Mouse (Mus musculus) limb, embryonic 15.5 days (tissue): ENCODE results near the gene Rptor. TPM values are rescaled to one million over a fixed set of nuclear protein-coding genes. Genes with fewer than 3 reads are reported as not detected.
A peak's percentile ranks its signal among the peaks of the same experiment; 100 is the strongest.

Experiments used
- ATAC-seq: fragments of 200-750 bp; cut with Nextera tagmentation; 2 replicates; pipeline ENCODE4 v1.8.0; 2017; ENCODE audit warnings: low read depth, moderate TSS enrichment; ENCODE audit not compliant: insufficient number of reproducible peaks, low FRiP score, low TSS enrichment
- H3K27ac ChIP-seq: fragments of 300-500 bp; sonication (generic); 2 replicates; pipeline ENCODE4 v1.5.1; 2015; ENCODE audit warnings: moderate library complexity, mild to moderate bottlenecking, inconsistent platforms
- H3K27me3 ChIP-seq: fragments of 300-500 bp; sonication (generic); 2 replicates; pipeline ENCODE4 v1.6.1; 2015; ENCODE audit warnings: inconsistent platforms
- H3K36me3 ChIP-seq: fragments of 300-500 bp; sonication (generic); 2 replicates; pipeline ENCODE4 v1.6.1; 2015; ENCODE audit warnings: inconsistent platforms
- H3K4me1 ChIP-seq: fragments of 300-500 bp; sonication (generic); 2 replicates; pipeline ENCODE4 v1.6.1; 2015; ENCODE audit warnings: inconsistent platforms
- H3K4me2 ChIP-seq: fragments of 300-500 bp; sonication (generic); 2 replicates; pipeline ENCODE4 v1.6.1; 2015; ENCODE audit warnings: mild to moderate bottlenecking, inconsistent platforms
- H3K4me3 ChIP-seq: fragments of 300-500 bp; sonication (generic); 2 replicates; pipeline ENCODE4 v1.5.1; 2015; ENCODE audit warnings: mild to moderate bottlenecking, inconsistent platforms
- H3K9ac ChIP-seq: fragments of 300-500 bp; sonication (generic); 2 replicates; pipeline ENCODE4 v1.6.1; 2015; ENCODE audit warnings: inconsistent platforms
- H3K9me3 ChIP-seq: fragments of 300-500 bp; sonication (generic); 2 replicates; pipeline ENCODE4 v1.6.1; 2016; ENCODE audit warnings: inconsistent platforms
- whole genome bisulfite sequencing: fragments of 180-500 bp; shearing (Covaris S2); methylation state at CpG from one replicate; pipeline ENCODE4 v1.1.7; 2015; 5-methylcytosine and 5-hydroxymethylcytosine counted together
- polyA plus RNA-seq: library from polyadenylated mRNA; unstranded; fragments of >200 nt; fragmentation: Nextera tagmentation; extraction: Ambion mirVana; gene quantifications from 2 replicates; pipeline ENCODE4 v1.2.1, GENCODE M21; 2015

The Rptor gene
- polyA plus RNA-seq, 1 experiment from 2014 or later: 9.0 TPM

DNA sequence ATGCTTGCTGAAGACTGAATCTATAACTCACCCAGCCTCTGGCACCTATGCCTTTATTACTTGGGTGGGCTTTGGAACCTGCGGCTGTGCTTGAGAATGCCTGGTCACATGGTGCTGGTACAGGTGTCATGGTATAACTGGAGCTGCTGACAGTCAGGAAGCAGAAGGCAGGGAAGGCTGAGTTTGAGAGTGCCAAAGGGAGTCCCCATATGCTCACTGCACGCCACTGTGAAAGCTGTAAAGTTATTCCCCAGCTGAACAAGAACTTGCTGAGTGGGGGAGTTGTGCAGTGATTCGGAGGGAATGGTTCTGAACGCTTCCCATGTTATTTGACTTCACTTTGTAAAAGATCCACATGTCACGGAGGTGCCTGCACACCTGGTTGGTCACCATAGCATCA is 75.7 kb downstream of the Rptor start:
- Histone ChIP-seq H3K9ac (no peak overlapping the region), H3K36me3 (0 out of 2 replicates have a peak, but pooled peaks cover 2% of the 10 kb centered on the region), H3K4me1 (peaks cover 26% of the 10 kb centered on the region; the same call in 1 of the 2 replicates), H3K27me3 (no peaks in the 10 kb centered on the region), H3K27ac (no peak overlapping the region), H3K9me3 (no peaks in the 10 kb centered on the region), H3K4me2 (no peak overlapping the region), H3K4me3 (no peak overlapping the region)
- no peak for ATAC-seq
- WGBS: 71% methylated on average over 5 of the region's 5 CpGs

GRCm38 (mm10) chr11:119680735-119681134 is 78.0 kb downstream of the Rptor start:
- no peak overlapping the region for H3K9ac ChIP-seq
- peaks cover 32% of the 10 kb centered on the region for H3K4me1 ChIP-seq
- H3K36me3 ChIP-seq: no peaks in the 10 kb centered on the region
- H3K4me2 ChIP-seq: no peak overlapping the region
- WGBS: 76% methylated on average over 2 of the region's 2 CpGs
- no peaks in the 10 kb centered on the region for H3K9me3 ChIP-seq
- H3K27me3 ChIP-seq: no peaks in the 10 kb centered on the region
- no peak overlapping the region for H3K27ac ChIP-seq
- no peak overlapping the region for H3K4me3 ChIP-seq
- ATAC-seq: no peak

DNA sequence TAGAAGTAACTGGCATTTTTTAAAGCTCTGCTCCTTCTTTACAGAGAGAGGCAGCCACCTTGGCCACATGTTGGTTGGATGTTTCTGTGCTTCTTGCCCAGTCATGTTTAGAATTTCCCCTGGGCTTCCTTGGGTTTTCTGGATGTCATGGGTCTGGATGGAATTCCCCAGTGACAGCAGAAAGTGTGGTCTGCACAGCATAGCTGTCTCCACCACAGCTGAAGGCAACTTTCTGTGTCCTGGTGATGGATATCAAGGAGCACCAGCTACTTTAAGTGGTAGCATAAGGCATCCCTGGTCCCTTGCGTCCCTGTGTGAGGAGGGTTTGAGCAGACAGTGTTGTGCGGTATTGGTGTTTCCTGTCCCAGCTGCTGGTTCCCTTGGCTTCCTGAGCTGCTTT is 79.6 kb downstream of the Rptor start:
- H3K4me2 ChIP-seq: no peak overlapping the region
- no peak overlapping the region for H3K4me3 ChIP-seq
- H3K27me3 ChIP-seq: no peaks in the 10 kb centered on the region
- H3K9ac ChIP-seq: no peak overlapping the region
- peaks cover 28% of the 10 kb centered on the region for H3K4me1 ChIP-seq
- no peak overlapping the region for H3K27ac ChIP-seq
- no peaks in the 10 kb centered on the region for H3K9me3 ChIP-seq
- 80% methylated on average over 2 of the region's 2 CpGs for WGBS
- no peak for ATAC-seq
- H3K36me3 ChIP-seq: no peaks in the 10 kb centered on the region

GRCm38 (mm10) chr11:119683796-119684195 is 81.1 kb downstream of the Rptor start:
- H3K27ac ChIP-seq: no peak overlapping the region
- H3K4me1 ChIP-seq: peaks cover 28% of the 10 kb centered on the region
- H3K9ac ChIP-seq: no peak overlapping the region
- no peak for ATAC-seq
- WGBS: 55% methylated on average over 2 of the region's 2 CpGs
- no peaks in the 10 kb centered on the region for H3K9me3 ChIP-seq
- no peak overlapping the region for H3K4me3 ChIP-seq
- H3K36me3 ChIP-seq: 0 out of 2 replicates have a peak, but pooled peaks cover 3% of the 10 kb centered on the region
- H3K27me3 ChIP-seq: no peaks in the 10 kb centered on the region
- no peak overlapping the region for H3K4me2 ChIP-seq

DNA sequence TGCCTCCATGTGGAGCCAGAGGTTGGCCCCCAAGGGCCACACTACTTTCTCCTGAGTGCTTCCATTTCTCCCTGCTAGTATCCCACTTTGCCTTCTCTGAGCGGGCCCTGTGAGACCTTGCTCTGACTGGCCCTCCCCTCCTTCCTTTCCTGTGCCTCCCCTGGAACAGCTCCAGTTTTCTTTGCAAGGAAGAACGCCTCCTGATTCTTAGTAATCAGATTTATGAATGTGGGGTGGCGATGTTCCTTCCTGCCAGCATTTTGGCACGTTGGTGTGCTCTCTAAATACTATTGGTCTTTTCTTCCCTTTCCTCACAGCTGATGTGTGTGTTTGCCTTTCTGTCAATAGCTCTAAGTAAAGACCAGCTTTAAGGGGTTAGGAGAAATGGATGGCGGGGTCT is 82.8 kb downstream of the Rptor start:
- ATAC-seq: no peak
- no peaks in the 10 kb centered on the region for H3K9me3 ChIP-seq
- H3K36me3 ChIP-seq: 0 out of 2 replicates have a peak, but pooled peaks cover 3% of the 10 kb centered on the region
- WGBS: 30% methylated on average over 5 of the region's 5 CpGs
- H3K27ac ChIP-seq: peak overlapping the region; percentile 17; the same call in 1 of the 2 replicates
- no peak overlapping the region for H3K9ac ChIP-seq
- peaks cover 28% of the 10 kb centered on the region for H3K4me1 ChIP-seq
- no peak overlapping the region for H3K4me3 ChIP-seq
- no peaks in the 10 kb centered on the region for H3K27me3 ChIP-seq
- no peak overlapping the region for H3K4me2 ChIP-seq

DNA sequence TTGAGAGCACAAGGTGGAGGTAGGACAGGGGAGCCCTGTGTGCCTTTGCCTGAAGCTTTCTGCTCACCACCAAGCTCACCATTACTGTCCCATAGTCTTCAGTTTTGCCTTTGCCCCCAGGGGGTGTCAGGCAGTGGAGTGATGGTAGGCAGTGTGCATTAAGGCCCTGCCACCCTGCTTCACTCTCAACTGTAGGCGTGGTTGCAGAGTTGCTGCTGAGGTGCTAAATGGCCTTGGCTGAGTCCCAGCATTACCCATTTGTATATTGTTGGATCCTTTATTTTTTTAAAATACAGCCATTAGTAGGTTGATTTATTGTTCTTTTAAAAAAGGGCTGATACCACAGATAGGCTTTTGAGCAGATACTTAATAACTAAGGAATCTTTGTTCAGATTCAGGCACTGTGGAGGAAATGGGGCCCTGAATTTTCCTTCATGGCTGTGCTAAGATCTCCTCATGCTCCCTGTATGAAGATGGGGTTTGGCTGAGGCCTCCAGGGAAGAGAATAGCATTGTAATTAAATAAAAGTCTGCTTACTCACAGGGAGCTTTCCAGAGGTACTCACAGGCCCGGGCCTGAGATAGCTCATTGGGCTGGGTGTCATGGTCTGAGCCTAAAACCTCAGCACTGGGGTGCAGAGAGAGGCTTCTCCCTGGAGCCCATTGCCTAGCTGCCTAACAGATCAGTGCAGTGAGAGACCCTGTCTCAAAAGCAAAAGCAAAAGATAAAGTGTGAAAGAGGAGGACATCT is 83.4 kb downstream of the Rptor start:
- ATAC-seq: no peak
- H3K27ac ChIP-seq: peak overlapping the region; percentile 17; the same call in 1 of the 2 replicates
- H3K4me2 ChIP-seq: no peak overlapping the region
- no peaks in the 10 kb centered on the region for H3K9me3 ChIP-seq
- no peak overlapping the region for H3K9ac ChIP-seq
- WGBS: 61% methylated on average over 2 of the region's 2 CpGs
- H3K4me1 ChIP-seq: peaks cover 24% of the 10 kb centered on the region
- H3K36me3 ChIP-seq: 0 out of 2 replicates have a peak, but pooled peaks cover 3% of the 10 kb centered on the region
- H3K27me3 ChIP-seq: no peaks in the 10 kb centered on the region
- no peak overlapping the region for H3K4me3 ChIP-seq

DNA sequence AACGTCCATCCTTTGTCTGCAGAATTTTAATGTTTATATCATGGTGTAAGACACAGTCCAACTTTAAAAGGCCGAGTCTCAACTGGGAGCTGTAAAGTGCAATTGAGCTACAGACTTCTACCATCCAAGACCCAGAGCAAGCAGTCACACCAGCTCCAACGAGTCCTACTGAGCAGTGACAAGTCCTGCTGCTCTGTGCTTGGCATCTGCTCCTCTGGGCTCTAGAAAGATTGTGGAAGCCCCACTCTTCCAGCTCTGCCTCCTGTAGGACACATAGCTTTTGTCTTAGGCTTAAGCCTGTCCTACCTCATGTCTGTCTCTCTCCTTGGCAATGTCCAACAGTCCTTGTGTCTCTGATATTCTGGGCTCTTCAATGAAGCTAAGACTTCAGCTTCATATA is 84.6 kb downstream of the Rptor start:
- H3K9me3 ChIP-seq: no peaks in the 10 kb centered on the region
- H3K4me3 ChIP-seq: no peak overlapping the region
- no peak overlapping the region for H3K27ac ChIP-seq
- H3K4me2 ChIP-seq: no peak overlapping the region
- H3K9ac ChIP-seq: no peak overlapping the region
- ATAC-seq: no peak
- 75% methylated on average over 3 of the region's 3 CpGs for WGBS
- 0 out of 2 replicates have a peak, but pooled peaks cover 3% of the 10 kb centered on the region for H3K36me3 ChIP-seq
- H3K27me3 ChIP-seq: no peaks in the 10 kb centered on the region
- H3K4me1 ChIP-seq: peaks cover 22% of the 10 kb centered on the region

GRCm38 (mm10) chr11:119687966-119688365 is 85.3 kb downstream of the Rptor start:
- no peak overlapping the region for H3K9ac ChIP-seq
- 0 out of 2 replicates have a peak, but pooled peaks cover 3% of the 10 kb centered on the region for H3K36me3 ChIP-seq
- H3K27ac ChIP-seq: no peak overlapping the region
- H3K27me3 ChIP-seq: no peaks in the 10 kb centered on the region
- no peak overlapping the region for H3K4me3 ChIP-seq
- H3K4me1 ChIP-seq: peaks cover 20% of the 10 kb centered on the region
- ATAC-seq: no peak
- H3K4me2 ChIP-seq: no peak overlapping the region
- no peaks in the 10 kb centered on the region for H3K9me3 ChIP-seq

GRCm38 (mm10) chr11:119689936-119690335 is 87.2 kb downstream of the Rptor start:
- WGBS: 62% methylated on average over 3 of the region's 3 CpGs
- Histone ChIP-seq H3K4me3 (no peak overlapping the region), H3K4me2 (no peak overlapping the region), H3K9me3 (no peaks in the 10 kb centered on the region), H3K9ac (no peak overlapping the region), H3K4me1 (peaks cover 22% of the 10 kb centered on the region), H3K27me3 (no peaks in the 10 kb centered on the region), H3K27ac (no peak overlapping the region), H3K36me3 (0 out of 2 replicates have a peak, but pooled peaks cover 3% of the 10 kb centered on the region)
- ATAC-seq: no peak

GRCm38 (mm10) chr11:119692196-119692910 is 89.6 kb downstream of the Rptor start:
- Histone ChIP-seq H3K9ac (no peak overlapping the region), H3K9me3 (no peaks in the 10 kb centered on the region), H3K27me3 (no peaks in the 10 kb centered on the region), H3K4me2 (no peak overlapping the region), H3K27ac (no peak overlapping the region), H3K4me3 (no peak overlapping the region), H3K36me3 (0 out of 2 replicates have a peak, but pooled peaks cover 3% of the 10 kb centered on the region), H3K4me1 (peaks cover 7% of the 10 kb centered on the region)
- no peak; the same call in 1 of the 2 replicates for ATAC-seq
- 84% methylated on average over 6 of the region's 6 CpGs for WGBS

- WGBS: 39% methylated on average over 1 of the region's 1 CpGs
- Histone ChIP-seq H3K4me2 (no peak overlapping the region), H3K27ac (no peak overlapping the region), H3K4me3 (no peak overlapping the region), H3K9me3 (no peaks in the 10 kb centered on the region), H3K27me3 (no peaks in the 10 kb centered on the region), H3K4me1 (peaks cover 7% of the 10 kb centered on the region), H3K9ac (no peak overlapping the region), H3K36me3 (no peaks in the 10 kb centered on the region)
- ATAC-seq: no peak
Measured at GRCm38 (mm10) chr11:119692911-119693261, 90.2 kb downstream of the Rptor start.

DNA sequence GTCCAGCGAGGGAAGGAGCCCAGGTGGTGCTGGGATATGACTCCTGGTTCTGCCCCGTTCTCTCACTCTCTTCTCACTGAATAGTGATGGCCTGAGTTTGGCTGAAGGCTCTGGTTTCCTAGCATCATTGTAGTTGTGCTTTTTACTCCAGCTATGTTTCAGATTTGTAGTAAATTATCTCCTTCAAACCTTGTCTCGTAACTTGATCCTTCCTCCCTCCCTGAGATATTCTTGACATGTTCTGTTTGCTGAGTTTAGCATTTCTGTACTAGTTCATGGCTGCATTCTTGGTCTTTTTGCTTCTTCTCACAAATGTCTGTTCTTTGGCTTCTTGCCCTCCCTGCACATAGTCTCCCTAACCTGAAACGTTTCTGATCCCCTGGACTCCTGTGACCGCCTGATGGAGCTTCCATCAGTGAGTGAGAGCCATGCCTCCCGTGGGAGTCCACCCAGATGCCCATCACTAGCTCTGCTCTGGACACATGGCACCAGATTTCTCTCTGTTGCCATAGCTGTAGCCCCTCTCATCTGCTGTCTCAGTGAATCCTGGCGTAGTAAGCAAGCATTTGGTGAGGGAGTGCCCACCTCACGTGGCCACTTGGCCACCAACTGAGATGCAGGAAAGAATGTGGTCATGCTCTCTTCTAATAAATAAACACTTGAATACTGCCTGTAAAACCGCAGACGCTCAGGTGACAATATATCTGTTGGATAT is 91.6 kb downstream of the Rptor start:
- Histone ChIP-seq H3K36me3 (no peaks in the 10 kb centered on the region), H3K9ac (no peak overlapping the region), H3K27ac (no peak overlapping the region), H3K27me3 (no peaks in the 10 kb centered on the region), H3K4me2 (no peak overlapping the region), H3K4me1 (peaks cover 7% of the 10 kb centered on the region), H3K4me3 (no peak overlapping the region), H3K9me3 (no peaks in the 10 kb centered on the region)
- WGBS: 63% methylated on average over 10 of the region's 10 CpGs
- ATAC-seq: no peak
